Mouse (Mus musculus): Measurements from ENCODE around the gene Pcdh18. TPM values are rescaled to one million over a fixed set of nuclear protein-coding genes. Genes with fewer than 3 reads are reported as not detected.

The Pcdh18 gene
- 0.13 TPM in 1 of 2 replicates, not detected in the other for polyA plus RNA-seq (2012; ENCODE audit: low replicate concordance)

DNA sequence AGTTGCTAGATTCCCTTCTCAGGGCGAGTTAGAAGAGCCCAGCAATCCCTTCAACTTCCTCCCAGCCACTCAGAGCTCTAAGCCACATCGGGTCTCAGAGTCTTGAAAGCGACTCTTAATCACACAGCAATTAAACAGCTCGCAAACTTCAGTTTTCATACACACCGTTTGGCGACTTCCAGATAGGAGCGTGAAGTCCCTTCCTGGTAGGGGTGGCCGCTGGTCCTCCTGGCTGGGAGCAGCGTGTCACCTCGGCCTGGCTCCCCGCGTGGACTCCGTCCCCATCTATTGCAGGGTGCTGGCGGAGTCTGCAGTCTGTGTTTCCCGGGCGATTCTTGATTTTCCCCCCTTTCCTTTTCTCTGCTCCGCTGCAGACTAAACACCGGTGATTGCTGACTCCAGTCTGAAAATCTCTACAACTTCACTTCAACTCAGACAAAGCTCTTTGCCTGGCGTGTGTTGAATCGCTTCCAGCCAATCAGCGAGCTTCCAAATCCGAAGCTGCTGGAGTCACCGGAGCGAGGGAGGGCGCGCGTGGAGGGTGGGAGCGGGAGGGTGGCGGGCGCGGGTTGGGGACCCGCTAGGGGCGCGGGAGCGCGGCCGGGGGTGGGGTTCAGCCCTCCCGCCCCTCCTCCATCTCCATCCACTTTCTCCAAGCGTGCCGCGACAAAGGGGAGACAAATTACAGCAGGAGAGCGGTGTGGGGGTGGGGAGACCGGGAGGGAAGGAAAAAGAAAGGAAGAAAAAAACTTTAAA, at the start of gene Pcdh18:
Pcdh18 (minus strand) TSS at position 456 of the 756 bp plus-strand sequence.

